Mouse (Mus musculus): Measurements from ENCODE around the gene Krtap19-9b. TPM values are rescaled to one million over a fixed set of nuclear protein-coding genes. Genes with fewer than 3 reads are reported as not detected.

Gene Krtap19-9b
- polyA plus RNA-seq (2012): not detected in 2 replicates

- Histone ChIP-seq H3K36me3 (ENCODE audit: control insufficient read depth) (no peaks in the 10 kb centered on the region), H3K4me1 (ENCODE audit: control insufficient read depth) (no peaks in the 10 kb centered on the region), H3K9me3 (ENCODE audit: control insufficient read depth, low read length) (peaks cover 4% of the 10 kb centered on the region), H3K4me3 (replicated peaks) (no peak within 1 kb of the TSS), H3K27me3 (ENCODE audit: control insufficient read depth) (no peaks in the 10 kb centered on the region)
- TF ChIP-seq TAL1 (IDR thresholded peaks at IDR 0.05; ENCODE audit: low read length) (no peak), GATA1 (IDR thresholded peaks at IDR 0.05; ENCODE audit: low read length) (no peak)
Measured at GRCm38 (mm10) chr16:88932165-88932564, at the start of gene Krtap19-9b. Gene Krtap19-9b, minus strand, starts transcription at chr16:88932265.

GRCm38 (mm10) chr16:88962773-88963172 lies 30.7 kb upstream of the Krtap19-9b start, which contains the start of gene Krtap16-3:
Gene Krtap16-3, minus strand, starts transcription at chr16:88962873.
- no peaks in the 10 kb centered on the region for H3K36me3 ChIP-seq (ENCODE audit: control insufficient read depth)
- H3K4me1 ChIP-seq (ENCODE audit: control insufficient read depth): no peaks in the 10 kb centered on the region
- no peak within 1 kb of the TSS for H3K4me3 ChIP-seq (replicated peaks)
- peaks cover 12% of the 10 kb centered on the region for H3K9me3 ChIP-seq (ENCODE audit: control insufficient read depth, low read length)
- no peaks in the 10 kb centered on the region for H3K27me3 ChIP-seq (ENCODE audit: control insufficient read depth)
- TF ChIP-seq TAL1 (IDR thresholded peaks at IDR 0.05; ENCODE audit: low read length) (no peak), GATA1 (IDR thresholded peaks at IDR 0.05; ENCODE audit: low read length) (no peak)

- TF ChIP-seq TAL1 (IDR thresholded peaks at IDR 0.05; ENCODE audit: low read length): no peak
- H3K4me3 ChIP-seq (replicated peaks): no peak overlapping the region
- no peaks in the 10 kb centered on the region for H3K4me1 ChIP-seq (ENCODE audit: control insufficient read depth)
- no peaks in the 10 kb centered on the region for H3K36me3 ChIP-seq (ENCODE audit: control insufficient read depth)
- no peaks in the 10 kb centered on the region for H3K27me3 ChIP-seq (ENCODE audit: control insufficient read depth)
- peaks cover 2% of the 10 kb centered on the region; the same call in 1 of the 2 replicates for H3K9me3 ChIP-seq (ENCODE audit: control insufficient read depth, low read length)
Measured at GRCm38 (mm10) chr16:88941106-88941505, 9.0 kb upstream of the Krtap19-9b start.

- H3K27me3 ChIP-seq (ENCODE audit: control insufficient read depth): no peaks in the 10 kb centered on the region
- no peak for TF ChIP-seq GATA1 (IDR thresholded peaks at IDR 0.05; ENCODE audit: low read length)
- TF ChIP-seq TAL1 (IDR thresholded peaks at IDR 0.05; ENCODE audit: low read length): no peak
- no peaks in the 10 kb centered on the region for H3K4me1 ChIP-seq (ENCODE audit: control insufficient read depth)
- H3K9me3 ChIP-seq (ENCODE audit: control insufficient read depth, low read length): peaks cover 2% of the 10 kb centered on the region; the same call in 1 of the 2 replicates
- no peak overlapping the region for H3K4me3 ChIP-seq (replicated peaks)
- H3K36me3 ChIP-seq (ENCODE audit: control insufficient read depth): no peaks in the 10 kb centered on the region
Measured at GRCm38 (mm10) chr16:88938252-88938651, 6.2 kb upstream of the Krtap19-9b start.

- no peaks in the 10 kb centered on the region for H3K4me1 ChIP-seq (ENCODE audit: control insufficient read depth)
- H3K27me3 ChIP-seq (ENCODE audit: control insufficient read depth): no peaks in the 10 kb centered on the region
- H3K36me3 ChIP-seq (ENCODE audit: control insufficient read depth): no peaks in the 10 kb centered on the region
- no peak within 1 kb of the TSS for H3K4me3 ChIP-seq (replicated peaks)
- TF ChIP-seq TAL1 (IDR thresholded peaks at IDR 0.05; ENCODE audit: low read length) (no peak), GATA1 (IDR thresholded peaks at IDR 0.05; ENCODE audit: low read length) (no peak)
- H3K9me3 ChIP-seq (ENCODE audit: control insufficient read depth, low read length): peaks cover 16% of the 10 kb centered on the region
Measured at GRCm38 (mm10) chr16:88896357-88896756, 35.7 kb downstream of the Krtap19-9b start, which contains the start of gene Krtap19-5. Gene Krtap19-5, minus strand, starts transcription at chr16:88896457.

- Histone ChIP-seq H3K4me3 (replicated peaks) (no peak overlapping the region), H3K9me3 (ENCODE audit: control insufficient read depth, low read length) (peaks cover 5% of the 10 kb centered on the region), H3K36me3 (ENCODE audit: control insufficient read depth) (no peaks in the 10 kb centered on the region), H3K4me1 (ENCODE audit: control insufficient read depth) (no peaks in the 10 kb centered on the region), H3K27me3 (ENCODE audit: control insufficient read depth) (no peaks in the 10 kb centered on the region)
- TF ChIP-seq TAL1 (IDR thresholded peaks at IDR 0.05; ENCODE audit: low read length) (no peak), GATA1 (IDR thresholded peaks at IDR 0.05; ENCODE audit: low read length) (no peak)
Measured at GRCm38 (mm10) chr16:88886870-88887269, 45.2 kb downstream of the Krtap19-9b start.

GRCm38 (mm10) chr16:88884989-88885388 lies 47.1 kb downstream of the Krtap19-9b start, which contains the start of gene Krtap19-4:
Gene Krtap19-4, minus strand, starts transcription at chr16:88885089.
- TF ChIP-seq GATA1 (IDR thresholded peaks at IDR 0.05; ENCODE audit: low read length) (no peak), TAL1 (IDR thresholded peaks at IDR 0.05; ENCODE audit: low read length) (no peak)
- no peaks in the 10 kb centered on the region for H3K36me3 ChIP-seq (ENCODE audit: control insufficient read depth)

More at GRCm38 (mm10) chr16:88884989-88885388, 47.1 kb downstream of the Krtap19-9b start, which contains the start of gene Krtap19-4:
- H3K27me3 ChIP-seq (ENCODE audit: control insufficient read depth): no peaks in the 10 kb centered on the region
- no peaks in the 10 kb centered on the region for H3K4me1 ChIP-seq (ENCODE audit: control insufficient read depth)
- H3K9me3 ChIP-seq (ENCODE audit: control insufficient read depth, low read length): peaks cover 5% of the 10 kb centered on the region
- H3K4me3 ChIP-seq (replicated peaks): no peak within 1 kb of the TSS

Other genes starting within 250 kb of the Krtap19-9b start
- not detected in 2 replicates for gene 2310061N02Rik, start 224.3 kb downstream of the Krtap19-9b start, polyA plus RNA-seq (2012)
- gene Krtap13-1, start 203.4 kb downstream of the Krtap19-9b start, polyA plus RNA-seq (2012): not detected in 2 replicates
- gene Krtap13, start 180.6 kb downstream of the Krtap19-9b start, polyA plus RNA-seq (2012): not detected in 2 replicates
- gene 2310034C09Rik, start 173.4 kb downstream of the Krtap19-9b start, polyA plus RNA-seq (2012): not detected in 2 replicates
- gene 2310057N15Rik, start 158.1 kb downstream of the Krtap19-9b start, polyA plus RNA-seq (2012): not detected in 2 replicates
- gene Gm5965, start 154.4 kb downstream of the Krtap19-9b start, polyA plus RNA-seq (2012): not detected in 2 replicates
- gene Gm20741, start 120.0 kb downstream of the Krtap19-9b start, polyA plus RNA-seq (2012): 0.07 TPM in 1 of 2 replicates, not detected in the other
- not detected in 2 replicates for gene Krtap15, start 112.0 kb downstream of the Krtap19-9b start, polyA plus RNA-seq (2012)
- gene Krtap14, start 106.1 kb downstream of the Krtap19-9b start, polyA plus RNA-seq (2012): not detected in 2 replicates
- not detected in 2 replicates for gene Krtap19-1, start 62.9 kb downstream of the Krtap19-9b start, polyA plus RNA-seq (2012)
- gene Krtap19-2, start 58.0 kb downstream of the Krtap19-9b start, polyA plus RNA-seq (2012): not detected in 2 replicates
- gene Krtap19-3, start 54.2 kb downstream of the Krtap19-9b start, polyA plus RNA-seq (2012): not detected in 2 replicates
- gene Krtap19-4, start 47.2 kb downstream of the Krtap19-9b start, polyA plus RNA-seq (2012): not detected in 2 replicates
- not detected in 2 replicates for gene Krtap19-5, start 35.8 kb downstream of the Krtap19-9b start, polyA plus RNA-seq (2012)
- not detected in 2 replicates for gene Krtap16-3, start 30.6 kb upstream of the Krtap19-9b start, polyA plus RNA-seq (2012)
- gene Krtap22-2, start 78.5 kb upstream of the Krtap19-9b start, polyA plus RNA-seq (2012): not detected in 2 replicates
- gene Gm10229, start 83.0 kb upstream of the Krtap19-9b start, polyA plus RNA-seq (2012): not detected in 2 replicates
- gene Krtap6-1, start 99.4 kb upstream of the Krtap19-9b start, polyA plus RNA-seq (2012): not detected in 2 replicates
- gene Gm10228, start 109.2 kb upstream of the Krtap19-9b start, polyA plus RNA-seq (2012): not detected in 2 replicates
- not detected in 2 replicates for gene Krtap6-5, start 115.6 kb upstream of the Krtap19-9b start, polyA plus RNA-seq (2012)
- gene 1110025L11Rik, start 131.7 kb upstream of the Krtap19-9b start, polyA plus RNA-seq (2012): not detected in 2 replicates
- not detected in 2 replicates for gene Krtap6-3, start 151.8 kb upstream of the Krtap19-9b start, polyA plus RNA-seq (2012)
- not detected in 2 replicates for gene Gm6358, start 208.6 kb upstream of the Krtap19-9b start, polyA plus RNA-seq (2012)
- not detected in 2 replicates for gene Gm10061, start 218.8 kb upstream of the Krtap19-9b start, polyA plus RNA-seq (2012)
- not detected in 2 replicates for gene Gm9789, start 225.7 kb upstream of the Krtap19-9b start, polyA plus RNA-seq (2012)
- not detected in 2 replicates for gene Gm7735, start 237.2 kb upstream of the Krtap19-9b start, polyA plus RNA-seq (2012)
- gene 1110057P08Rik, start 242.5 kb upstream of the Krtap19-9b start, polyA plus RNA-seq (2012): not detected in 2 replicates

All from erythroblast, embryonic 14.5 days (primary cell).